Mouse (Mus musculus): ENCODE data around the gene Aim2. TPM values are rescaled to one million over a fixed set of nuclear protein-coding genes. Genes with fewer than 3 reads are reported as not detected.

The Aim2 gene
- 1.9 and 2.2 TPM in 2 replicates for polyA plus RNA-seq (2021; fragmentation: Nextera tagmentation)
- long read RNA-seq, experiment 1 = 0 reads
- long read RNA-seq, experiment 2, partial matches to known transcripts = 1 of 1 reads
- long read RNA-seq, experiment 2, other reads (novel, unspliced or antisense) = 0 of 1 reads

DNA sequence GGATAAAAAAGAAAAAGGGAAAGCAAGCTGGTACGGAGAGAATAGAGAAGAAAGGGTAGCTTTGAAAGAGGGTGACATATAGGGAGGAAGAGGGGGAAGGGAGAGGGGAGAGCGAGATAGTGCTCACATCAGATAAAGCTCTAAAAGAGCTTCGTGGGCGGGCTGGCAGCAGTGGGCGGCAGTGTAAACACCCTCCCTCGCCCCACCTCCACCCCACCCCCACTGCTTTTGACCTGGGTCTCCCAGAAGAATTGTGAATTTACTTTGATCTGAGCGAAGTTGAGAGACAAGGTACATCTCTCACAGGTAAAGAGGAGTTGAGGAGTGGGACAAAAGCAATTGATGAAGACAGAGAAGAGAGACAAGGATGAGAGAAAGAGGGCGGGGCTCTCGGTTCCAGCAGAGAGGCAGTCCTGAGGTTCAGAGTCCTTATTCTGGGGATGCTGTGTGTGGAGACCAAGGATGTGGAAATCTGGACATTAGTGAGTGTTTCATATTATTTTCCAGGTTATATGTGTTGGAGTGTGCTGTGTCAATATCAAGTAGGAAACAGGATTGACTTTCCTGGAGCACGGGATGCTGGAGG, at the start of gene Aim2:
Gene Aim2, plus strand, starts transcription at position 508 of the 586 bp plus-strand sequence.

DNA sequence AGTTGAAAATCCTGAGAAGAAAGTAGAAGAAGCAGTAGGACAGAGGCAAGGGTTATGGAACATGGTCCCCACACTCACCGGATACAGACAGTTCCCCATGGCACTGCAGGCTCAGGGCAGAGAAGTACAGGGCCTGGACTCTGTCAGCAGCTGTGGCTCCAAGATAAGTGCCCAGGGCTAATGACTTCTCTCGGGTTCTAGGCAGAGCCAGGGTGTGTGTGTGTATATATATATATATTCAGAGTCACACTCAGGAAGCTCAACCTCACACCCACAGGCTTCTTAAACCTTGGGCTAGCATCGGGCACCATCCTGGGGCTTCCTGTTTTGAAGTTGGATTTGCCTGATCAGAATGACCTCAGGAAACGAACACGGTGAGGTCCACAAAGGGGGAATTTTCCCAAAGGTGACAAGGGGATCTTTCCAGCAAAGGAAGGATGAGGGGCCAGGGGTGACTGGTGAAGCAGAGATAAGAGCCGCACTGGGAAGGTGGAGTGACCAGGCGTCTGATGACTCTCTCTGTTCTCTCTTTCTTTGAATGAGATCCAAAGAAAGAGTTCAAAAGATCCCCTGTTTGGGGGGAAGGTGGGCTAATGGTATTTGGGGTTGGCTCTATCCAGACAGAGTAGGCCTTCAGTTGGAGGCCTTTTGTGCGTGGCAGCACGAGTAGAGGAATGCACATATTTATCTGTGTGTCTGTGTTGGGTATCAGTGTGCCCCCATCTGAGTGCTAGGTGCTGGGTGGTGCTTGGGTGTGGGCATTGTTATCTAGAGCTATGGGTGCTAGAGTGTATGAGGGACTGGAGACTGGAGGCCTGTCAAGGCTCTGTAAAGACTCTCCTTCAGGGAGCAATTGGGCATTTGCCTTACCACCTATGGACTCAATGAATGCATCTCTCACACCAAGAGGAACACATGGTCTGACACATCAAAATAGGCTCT, 17.1 kb upstream of the Aim2 start, which contains the start of gene Ackr1:
Gene Ackr1, minus strand, starts transcription at position 439 of the 942 bp plus-strand sequence.

DNA sequence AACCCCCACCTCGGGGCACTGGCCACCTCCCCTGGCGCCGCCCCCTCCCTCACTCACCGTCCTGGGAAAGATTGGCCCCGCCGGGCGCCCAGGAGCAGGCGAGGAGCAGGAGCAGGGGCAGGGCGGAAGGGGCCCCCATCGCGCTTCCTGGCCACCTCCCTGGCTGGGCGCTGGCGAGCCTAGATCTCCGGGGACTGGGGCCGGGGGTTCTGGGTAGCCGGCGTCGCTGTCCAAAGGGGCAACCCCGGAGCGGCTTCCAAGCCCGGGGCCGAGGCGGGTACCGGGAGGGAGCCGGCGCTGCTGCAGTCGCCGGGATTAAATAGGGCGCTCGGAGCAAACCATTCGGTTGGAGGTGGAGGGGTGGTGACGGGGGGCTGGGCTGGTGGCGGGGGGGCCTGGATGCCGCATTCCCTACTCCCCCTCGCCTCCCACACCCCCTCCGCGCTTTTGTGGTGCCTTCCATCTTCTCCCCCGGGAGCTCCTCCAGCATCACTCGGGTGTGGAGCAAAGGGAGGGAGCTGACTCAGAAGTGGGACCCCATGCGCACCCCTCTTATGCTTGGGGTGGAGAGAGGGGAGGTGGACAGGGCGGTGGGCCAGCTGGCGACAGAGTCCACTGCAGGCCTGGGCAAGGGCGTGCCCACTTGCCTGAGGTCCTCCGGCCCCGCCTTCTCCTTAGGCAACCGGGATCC, 16.8 kb downstream of the Aim2 start, which contains the start of gene Cadm3:
Gene Cadm3, minus strand, starts transcription at position 340 of the 691 bp plus-strand sequence.

DNA sequence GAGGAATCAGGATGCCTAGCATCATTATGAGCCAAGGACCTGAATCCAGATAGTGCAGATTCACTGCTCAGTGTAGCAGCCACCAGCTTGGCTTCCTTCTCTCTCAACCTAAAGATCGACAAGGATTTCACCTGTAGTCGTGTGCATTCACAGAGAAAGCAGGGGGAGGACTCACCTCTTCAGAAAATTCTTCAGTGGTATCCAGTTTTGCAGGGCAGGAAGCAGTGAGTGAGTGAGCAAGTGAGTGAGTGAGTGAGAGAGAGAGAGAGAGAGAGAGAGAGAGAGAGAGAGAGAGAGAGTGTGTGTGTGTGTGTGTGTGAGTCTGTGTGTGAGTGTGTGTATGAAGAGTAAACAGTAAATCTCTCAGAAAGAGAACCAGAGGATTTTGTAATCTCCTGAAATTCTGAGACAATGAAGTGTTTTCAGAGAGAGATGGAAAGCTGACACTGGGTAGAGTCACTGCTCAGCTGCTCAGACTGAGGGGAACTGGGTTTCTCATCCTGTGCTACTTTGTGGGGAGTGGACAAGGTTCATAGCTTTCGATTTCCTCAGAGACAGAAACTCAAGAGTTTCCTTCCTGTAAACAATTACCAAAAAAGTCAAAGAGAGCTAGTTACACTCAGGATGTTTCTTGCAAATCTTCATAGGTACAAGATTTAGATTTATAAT, 140.3 kb downstream of the Aim2 start, which contains the start of gene Ifi206:
Gene Ifi206, minus strand, starts transcription at position 230 of the 669 bp plus-strand sequence.

Other genes with a start within 250 kb of the Aim2 start
- gene Olfr1408, start 213.5 kb upstream of the Aim2 start, polyA plus RNA-seq (2021; fragmentation: Nextera tagmentation) = not detected in 2 replicates
- gene Olfr1406, start 160.2 kb upstream of the Aim2 start, polyA plus RNA-seq (2021; fragmentation: Nextera tagmentation) = not detected in 2 replicates
- gene Olfr218, start 153.1 kb upstream of the Aim2 start, polyA plus RNA-seq (2021; fragmentation: Nextera tagmentation) = not detected in 2 replicates
- not detected in 2 replicates for gene Olfr1404, start 138.5 kb upstream of the Aim2 start, polyA plus RNA-seq (2021; fragmentation: Nextera tagmentation)
- not detected in 2 replicates for gene Fcer1a, start 123.7 kb upstream of the Aim2 start, polyA plus RNA-seq (2021; fragmentation: Nextera tagmentation)
- not detected in 2 replicates for gene Olfr418, start 84.9 kb upstream of the Aim2 start, polyA plus RNA-seq (2021; fragmentation: Nextera tagmentation)
- gene Mptx2, start 73.1 kb upstream of the Aim2 start, polyA plus RNA-seq (2021; fragmentation: Nextera tagmentation) = not detected in 2 replicates
- gene Ackr1, start 17.1 kb upstream of the Aim2 start, polyA plus RNA-seq (2021; fragmentation: Nextera tagmentation) = 9.3 and 9.5 TPM in 2 replicates
- gene Cadm3, start 16.8 kb downstream of the Aim2 start, polyA plus RNA-seq (2021; fragmentation: Nextera tagmentation) = 165 and 293 TPM in 2 replicates
- not detected in 2 replicates for gene Ifi206, start 140.2 kb downstream of the Aim2 start, polyA plus RNA-seq (2021; fragmentation: Nextera tagmentation)
- gene Ifi214, start 185.1 kb downstream of the Aim2 start, polyA plus RNA-seq (2021; fragmentation: Nextera tagmentation) = not detected in 2 replicates
- 0.25 TPM in 1 of 2 replicates, not detected in the other for gene Ifi213, start 248.4 kb downstream of the Aim2 start, polyA plus RNA-seq (2021; fragmentation: Nextera tagmentation)

All from layer of hippocampus, adult 6 months (tissue).